Mouse (Mus musculus) brain, embryonic 14.5 days (tissue): ENCODE results near the gene Zfp507. TPM values are rescaled to one million over a fixed set of nuclear protein-coding genes. Genes with fewer than 3 reads are reported as not detected.
A peak's percentile ranks its signal among the peaks of the same experiment; 100 is the strongest.

Source experiments
- DNase-seq: peaks from one replicate; pipeline ENCODE4 v3.0.0-alpha.2; 2011; ENCODE audit warnings: low read depth
- CTCF ChIP-seq: fragments of 200-500 bp; IDR thresholded peaks from 2 replicates; pipeline ENCODE4 v1.5.1; 2012; ENCODE audit warnings: inconsistent platforms, mild to moderate bottlenecking, moderate library complexity, borderline replicate concordance; ENCODE audit not compliant: insufficient read depth, insufficient read length; ENCODE audit errors: extremely low read depth
- POLR2A ChIP-seq: fragments of 200-500 bp; IDR thresholded peaks from 2 replicates; pipeline ENCODE4 v1.6.1; 2012; ENCODE audit warnings: mild to moderate bottlenecking, inconsistent platforms, borderline replicate concordance; ENCODE audit not compliant: poor library complexity, insufficient read depth, insufficient read length, severe bottlenecking; ENCODE audit errors: extremely low read depth
- polyA plus RNA-seq: library from polyadenylated mRNA; depleted of rRNA; stranded (reverse); fragments of >200 nt; gene quantifications from 2 replicates; pipeline ENCODE4 v1.2.3, GENCODE M21; 2012

The Zfp507 gene
- polyA plus RNA-seq, 1 experiment, result 20.9 TPM

DNA sequence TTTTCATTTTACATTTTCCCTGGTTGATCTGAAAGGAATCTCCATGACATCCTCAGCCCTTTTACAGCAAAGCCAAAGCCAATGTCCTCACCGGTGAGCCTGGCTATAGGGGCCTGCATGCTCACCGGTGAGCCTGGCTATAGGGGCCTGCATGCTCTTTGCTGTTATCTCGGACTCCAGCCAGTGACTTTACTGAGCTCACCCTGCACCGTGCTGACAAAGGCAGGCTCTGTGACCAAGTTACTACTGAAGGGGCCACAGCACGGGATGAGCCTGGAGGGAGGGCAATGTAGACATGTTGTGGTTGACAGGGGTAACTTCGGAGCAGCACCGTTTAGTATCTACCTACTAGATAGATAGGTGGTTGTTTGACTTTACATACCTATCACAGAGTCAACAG, 32.7 kb downstream of the Zfp507 start:
- DNase-seq, result no peak

DNA sequence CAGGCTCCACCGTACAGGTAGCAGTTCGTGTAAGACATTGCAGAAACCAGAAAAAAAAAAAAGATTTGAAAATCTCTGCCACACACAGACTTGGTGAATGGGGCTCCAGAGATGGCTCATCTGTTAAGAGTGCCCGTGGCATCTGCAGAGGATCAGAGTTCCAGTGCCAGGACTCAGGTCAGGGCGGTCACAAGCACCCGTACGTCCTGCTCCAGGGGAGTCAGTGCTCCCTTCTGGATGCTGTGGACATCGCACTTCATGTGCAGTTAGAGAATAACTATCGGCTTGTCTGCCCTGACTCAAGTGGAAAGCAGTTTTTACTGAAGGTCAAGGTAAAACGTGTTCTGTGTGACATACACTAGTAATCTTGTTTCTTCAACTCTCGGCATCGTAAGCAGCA, 38.3 kb downstream of the Zfp507 start:
- TF ChIP-seq POLR2A (no peak), CTCF (no peak)
- DNase-seq, result no peak

More for the DNA sequence above, 32.7 kb downstream of the Zfp507 start:
- TF ChIP-seq POLR2A (no peak), CTCF (no peak)

DNA sequence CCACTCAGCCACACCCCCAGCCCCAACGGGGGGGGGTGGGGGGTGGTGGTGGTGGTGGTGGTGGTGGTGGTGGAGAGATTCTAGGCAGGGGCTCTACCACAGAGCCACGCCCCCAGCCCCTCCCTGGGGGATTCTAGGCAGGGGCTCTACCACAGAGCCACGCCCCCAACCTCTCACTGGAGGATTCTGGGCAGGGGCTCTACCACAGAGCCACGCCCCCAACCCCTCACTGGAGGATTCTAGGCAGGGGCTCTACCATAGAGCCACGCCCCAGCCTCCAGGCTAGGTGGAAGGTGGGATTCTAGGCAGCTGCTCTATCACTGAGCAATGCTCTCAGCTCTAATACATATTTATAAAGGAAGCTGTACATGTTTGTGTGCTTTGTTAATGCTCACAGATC, 41.0 kb downstream of the Zfp507 start:
- no peak for DNase-seq
- TF ChIP-seq CTCF (no peak), POLR2A (no peak)

DNA sequence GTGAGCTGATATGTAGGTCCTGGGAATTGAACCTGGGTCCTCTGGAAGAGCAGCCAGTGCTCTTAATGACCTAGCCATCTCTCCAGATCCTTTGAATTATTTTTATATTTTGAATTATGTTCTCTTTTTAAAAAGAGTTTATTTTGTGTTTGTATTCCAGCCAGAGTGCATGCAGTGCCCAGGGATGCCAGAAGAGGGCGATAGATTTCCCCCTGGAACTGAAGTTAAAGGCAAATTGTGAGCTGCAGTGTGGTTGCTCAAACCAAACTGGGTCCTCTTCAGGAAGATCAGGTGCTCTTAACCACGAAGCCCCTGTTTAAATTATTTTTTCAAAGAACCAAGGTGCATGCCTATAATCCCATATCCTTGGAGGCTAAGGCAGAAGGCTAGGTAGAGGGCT, 43.2 kb downstream of the Zfp507 start:
- peak; percentile 9 for DNase-seq
- TF ChIP-seq POLR2A, result no peak
- peak; percentile 66 for TF ChIP-seq CTCF

DNA sequence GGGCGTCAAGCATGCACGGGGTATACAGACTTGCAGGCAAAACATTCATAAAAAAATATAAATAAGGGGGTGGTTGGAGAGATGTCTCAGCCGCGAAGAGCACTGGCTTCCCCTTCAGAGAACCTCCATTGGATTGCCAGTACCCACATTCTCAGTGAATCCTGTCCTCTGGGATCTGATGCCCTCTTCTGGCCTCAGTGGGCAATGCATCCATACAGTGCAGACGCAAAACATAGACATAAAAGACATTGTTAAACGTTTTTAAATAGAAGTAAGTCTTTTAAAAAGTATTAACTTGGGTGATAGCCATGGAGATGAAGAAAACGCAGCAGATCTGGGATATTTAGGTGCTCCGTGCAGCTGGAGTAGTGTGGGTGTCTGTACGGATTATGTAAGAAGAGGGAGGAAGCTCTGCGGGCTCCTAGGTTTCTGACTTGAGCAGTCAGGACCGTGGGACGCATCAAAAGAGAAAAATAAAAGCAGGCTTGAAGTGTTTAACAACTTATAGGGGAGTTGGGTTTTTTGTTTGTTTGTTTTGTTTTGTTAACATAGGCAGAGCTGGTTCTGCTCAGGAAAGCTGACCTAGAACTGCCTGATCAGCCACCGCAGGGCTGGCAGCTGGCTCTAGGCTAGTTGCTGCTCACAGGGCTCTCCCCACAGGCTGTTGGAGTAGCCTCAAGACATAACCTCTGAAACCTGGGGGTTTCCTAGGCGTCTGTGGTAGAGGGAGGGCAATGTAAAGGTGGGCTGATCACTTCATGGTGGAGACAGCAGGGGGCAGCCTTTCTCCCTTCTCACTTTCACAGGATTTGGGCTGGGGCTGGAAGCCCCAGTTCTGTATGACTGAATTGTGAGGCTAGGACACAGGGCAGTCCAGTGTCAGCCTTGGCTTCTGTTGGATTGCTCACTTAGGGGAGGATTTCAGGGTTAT, 46.0 kb downstream of the Zfp507 start:
- no peak for DNase-seq
- TF ChIP-seq POLR2A, result no peak
- peak; percentile 34; the same call in 1 of the 2 replicates for TF ChIP-seq CTCF

DNA sequence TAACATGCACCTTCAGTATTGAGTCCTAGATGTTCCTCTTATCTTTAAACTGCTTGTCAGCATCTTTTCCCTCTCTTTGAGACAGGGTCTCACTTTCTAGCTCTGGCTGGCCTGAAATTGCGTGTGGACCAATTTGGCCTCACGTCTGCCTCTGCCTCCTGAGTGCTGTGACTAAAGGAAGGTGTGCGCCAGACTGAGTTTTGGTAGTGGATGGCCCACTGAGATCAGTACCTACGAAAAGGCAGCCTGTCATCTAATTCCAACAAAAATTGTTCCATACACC, 48.0 kb downstream of the Zfp507 start:
- no peak for DNase-seq
- TF ChIP-seq CTCF (no peak), POLR2A (no peak)

DNA sequence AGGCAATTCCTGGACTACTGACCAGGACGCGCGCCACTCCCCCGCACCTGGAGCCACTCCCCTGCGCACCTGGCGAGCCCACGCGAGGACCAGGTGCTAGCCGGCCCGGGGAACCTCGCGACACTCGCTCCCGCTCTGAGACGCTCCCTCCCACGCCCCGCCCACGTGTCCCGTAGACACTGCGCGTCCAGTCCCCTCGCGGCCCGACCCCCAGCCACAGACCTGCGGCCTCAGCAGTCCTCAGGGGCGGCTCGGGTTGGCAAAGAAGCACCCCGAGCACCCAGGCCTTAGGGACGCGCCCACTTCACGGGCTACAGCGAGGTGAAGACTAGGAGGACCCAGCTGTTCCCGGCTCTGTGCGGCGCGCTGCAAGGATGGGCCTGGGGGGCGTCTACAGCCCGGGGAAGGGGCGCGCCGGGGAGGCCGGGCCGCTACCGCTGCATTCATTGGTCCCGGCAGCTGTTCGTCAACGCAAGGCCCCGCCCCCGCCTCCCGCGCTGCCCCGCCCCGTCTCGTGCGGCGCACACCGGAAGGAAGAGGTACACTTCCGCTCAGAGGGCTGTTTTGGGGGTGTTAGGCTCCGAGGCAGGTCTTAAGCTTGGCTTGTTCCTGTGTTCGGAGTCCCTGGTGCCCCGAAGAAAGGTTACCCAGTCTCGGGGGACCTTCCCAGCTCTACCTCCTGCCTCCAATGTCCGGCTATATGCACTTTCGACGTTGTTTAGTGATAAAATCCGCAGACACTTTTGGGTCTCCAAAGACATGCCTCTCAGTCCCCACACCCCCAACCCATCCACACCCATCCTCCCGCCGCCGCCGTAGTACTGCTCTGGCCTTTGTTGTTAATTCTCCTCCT, 48.5 kb downstream of the Zfp507 start, which contains the start of gene Dpy19l3:
Gene Dpy19l3 (minus strand): TSS at position 422 of the 853 bp plus-strand sequence.
- peak; percentile 96 for DNase-seq
- TF ChIP-seq CTCF (no peak), POLR2A (peak; percentile 72; the same call in 1 of the 2 replicates)

DNA sequence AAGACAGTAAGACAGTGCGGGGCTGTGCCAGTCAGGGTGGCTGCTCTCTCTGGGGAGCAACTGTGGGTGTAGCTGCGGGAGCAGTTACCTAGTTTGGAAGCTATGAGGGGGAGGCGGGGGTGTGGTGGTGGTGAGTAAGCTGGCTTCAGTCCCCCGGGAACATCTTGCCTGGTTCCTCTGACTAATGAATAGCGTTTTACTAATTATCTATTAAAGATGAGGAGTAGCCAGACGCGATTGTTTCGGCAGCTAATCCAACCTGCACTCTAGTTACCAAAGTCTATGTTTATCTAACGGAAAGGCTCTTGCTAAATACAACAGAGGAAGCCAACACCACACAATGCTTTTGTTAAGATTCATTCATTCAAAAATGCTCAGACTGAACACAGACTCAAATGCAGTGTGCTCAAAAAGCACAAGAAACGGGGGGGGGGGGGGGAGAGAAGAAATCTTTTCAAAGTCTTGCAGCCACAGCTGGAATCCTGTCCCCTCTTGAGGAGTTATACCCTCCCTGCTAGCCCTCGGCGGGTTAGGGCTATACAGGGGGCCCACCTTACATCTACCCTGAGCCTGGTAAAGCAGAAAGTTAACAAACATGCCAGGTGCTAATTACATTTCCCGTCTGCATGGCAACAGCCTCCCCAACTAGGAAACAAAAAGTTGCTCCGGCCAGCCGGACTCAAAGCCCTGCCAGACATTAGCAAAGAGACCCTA, 49.3 kb downstream of the Zfp507 start:
- TF ChIP-seq POLR2A (no peak), CTCF (no peak)

DNA sequence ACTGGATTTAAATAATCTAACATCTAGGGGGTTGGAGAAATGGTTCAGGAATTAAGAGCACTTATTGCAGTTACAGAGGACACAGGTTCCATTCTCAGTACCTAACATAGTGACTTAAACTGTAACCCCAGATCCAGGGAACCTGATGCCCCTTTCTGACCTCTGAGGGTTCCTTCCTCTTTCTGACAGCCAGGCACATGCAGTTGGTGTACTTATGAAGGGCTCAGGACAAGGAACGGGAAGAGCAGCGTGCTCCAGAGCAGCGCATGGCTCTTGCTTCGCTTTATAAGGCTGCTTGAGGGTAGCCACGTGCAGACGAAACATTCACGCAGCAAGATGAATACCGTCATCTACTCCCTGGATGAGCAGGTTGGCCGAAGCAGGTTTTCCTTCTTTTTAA, 51.9 kb downstream of the Zfp507 start:
- no peak for DNase-seq
- TF ChIP-seq CTCF (no peak), POLR2A (no peak)

More for the DNA sequence above, 49.3 kb downstream of the Zfp507 start:
- peak; percentile 62 for DNase-seq

DNA sequence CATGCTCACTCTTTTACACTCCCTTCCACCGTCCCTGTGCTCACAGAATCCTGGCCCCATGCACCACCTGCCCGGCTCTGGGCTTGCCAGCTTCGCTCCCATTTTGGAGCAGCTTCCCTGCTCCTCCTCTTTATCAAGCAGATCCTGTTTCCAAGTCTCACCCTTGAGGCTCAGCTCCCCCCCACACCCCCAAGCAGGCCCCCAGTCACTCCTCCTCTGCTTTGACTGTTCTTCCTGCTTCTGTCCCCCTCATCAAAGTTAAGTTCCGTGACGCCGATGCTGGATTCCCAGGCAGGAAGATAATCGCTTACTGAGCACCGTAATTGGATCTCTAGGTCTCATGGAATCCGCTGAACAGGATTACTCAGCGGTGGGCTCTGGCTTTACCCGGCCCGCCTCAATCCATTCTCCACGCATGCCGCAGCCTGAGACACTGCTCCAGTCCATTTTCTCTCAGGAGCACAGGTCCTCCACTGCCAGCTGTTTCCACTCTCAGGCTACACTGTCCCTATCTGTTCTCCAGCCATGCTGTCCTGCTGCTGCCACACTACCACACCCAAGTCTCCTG, 55.3 kb downstream of the Zfp507 start:
- DNase-seq, result peak; percentile 70
- no peak for TF ChIP-seq POLR2A
- no peak for TF ChIP-seq CTCF
